Mouse (Mus musculus) kidney, adult 8-10 months (tissue): ENCODE measurements around the gene Lin7a.

Source experiments
- DNase-seq, 2 experiments: peaks; one replicate each; pipeline ENCODE4 v3.0.0; 2022

The Lin7a gene

DNA sequence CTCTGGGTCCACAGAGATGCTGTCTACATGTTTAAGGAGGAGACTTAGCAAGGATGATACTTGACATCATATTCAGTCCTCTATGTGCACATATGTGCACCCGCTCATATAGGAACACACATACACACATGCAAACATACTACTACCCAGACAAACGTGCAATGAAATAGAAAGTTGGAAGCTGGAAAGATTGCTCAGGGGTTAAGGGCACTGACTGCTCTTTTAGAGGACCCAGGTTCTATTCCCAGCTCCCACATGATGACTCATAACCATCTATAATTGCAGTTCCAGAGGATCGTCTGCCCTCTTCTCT lies 19.0 kb upstream of the Lin7a start:
- no peak for DNase-seq

DNA sequence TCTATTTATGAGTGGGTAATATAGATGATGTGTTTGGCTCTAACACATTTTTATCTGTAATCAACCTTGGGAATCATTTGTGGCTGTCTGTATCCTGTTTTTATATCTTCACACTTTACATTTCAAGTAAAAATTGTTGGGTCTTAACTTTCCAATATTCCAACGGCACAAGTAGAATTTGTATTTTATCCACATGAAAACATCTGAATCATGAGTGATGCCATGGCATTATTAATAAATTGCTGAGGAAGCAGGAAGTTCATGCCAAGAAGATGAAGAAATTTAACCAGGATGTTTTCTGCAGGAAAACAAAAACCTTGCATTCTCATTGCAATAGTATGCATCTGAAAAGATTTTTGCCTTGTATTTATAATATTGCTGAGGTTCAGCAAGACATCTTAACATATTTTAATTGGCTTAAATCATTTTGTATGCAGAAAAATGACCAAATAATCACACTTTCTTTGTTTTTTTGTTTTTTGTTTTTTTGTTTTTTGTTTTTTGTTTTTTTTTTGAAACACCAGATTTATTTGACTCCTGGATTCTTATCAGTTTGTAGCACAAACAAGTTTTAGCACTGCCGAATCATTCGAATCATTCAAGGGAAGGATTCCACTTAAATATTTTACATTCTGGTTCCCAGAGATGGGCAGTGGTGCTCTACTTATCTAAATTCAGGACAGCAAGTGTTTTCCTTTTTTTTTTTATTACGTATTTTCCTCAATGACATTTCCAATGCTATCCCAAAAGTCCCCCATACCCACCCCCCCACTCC lies 18.1 kb upstream of the Lin7a start:
- no peak for DNase-seq

GRCm38 (mm10) chr10:107254656-107255055 lies 16.8 kb upstream of the Lin7a start:
- DNase-seq: no peak

DNA sequence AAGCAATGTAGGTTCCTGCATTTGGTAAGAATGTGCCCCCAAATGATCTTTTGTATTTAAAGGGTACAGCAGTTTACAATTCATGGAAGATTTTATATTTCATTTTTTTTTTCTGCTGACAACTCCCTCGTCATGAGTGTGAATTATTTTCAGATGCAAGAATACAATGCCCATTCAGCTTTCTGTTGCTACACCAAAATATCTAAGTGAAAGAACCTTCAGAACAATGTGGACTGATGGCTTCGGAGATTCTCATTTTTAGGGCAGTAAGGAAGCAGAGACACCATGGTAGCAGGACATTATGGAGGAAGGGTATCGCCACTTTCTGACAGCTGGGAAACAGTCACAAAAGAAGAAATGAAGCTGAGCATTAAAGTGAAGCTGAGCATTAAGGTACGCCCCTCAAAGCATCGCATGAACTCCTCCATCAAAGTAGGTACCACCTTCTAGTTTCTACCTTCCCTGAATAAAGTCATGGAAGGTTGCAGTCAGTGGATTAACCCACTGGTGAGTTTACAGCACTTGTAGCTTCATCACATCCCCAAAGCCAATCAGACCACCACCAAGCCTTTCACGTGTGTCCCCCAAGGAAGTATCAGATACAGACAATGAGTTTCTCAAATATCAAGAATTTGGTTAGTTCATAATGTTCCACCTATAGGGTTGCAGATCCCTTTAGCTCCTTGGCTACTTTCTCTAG lies 16.0 kb upstream of the Lin7a start:
- no peak for DNase-seq

- DNase-seq: no peak
Measured at GRCm38 (mm10) chr10:107256451-107256960, 15.0 kb upstream of the Lin7a start.

- DNase-seq: no peak
Measured at GRCm38 (mm10) chr10:107260428-107260827, 11.1 kb upstream of the Lin7a start.

DNA sequence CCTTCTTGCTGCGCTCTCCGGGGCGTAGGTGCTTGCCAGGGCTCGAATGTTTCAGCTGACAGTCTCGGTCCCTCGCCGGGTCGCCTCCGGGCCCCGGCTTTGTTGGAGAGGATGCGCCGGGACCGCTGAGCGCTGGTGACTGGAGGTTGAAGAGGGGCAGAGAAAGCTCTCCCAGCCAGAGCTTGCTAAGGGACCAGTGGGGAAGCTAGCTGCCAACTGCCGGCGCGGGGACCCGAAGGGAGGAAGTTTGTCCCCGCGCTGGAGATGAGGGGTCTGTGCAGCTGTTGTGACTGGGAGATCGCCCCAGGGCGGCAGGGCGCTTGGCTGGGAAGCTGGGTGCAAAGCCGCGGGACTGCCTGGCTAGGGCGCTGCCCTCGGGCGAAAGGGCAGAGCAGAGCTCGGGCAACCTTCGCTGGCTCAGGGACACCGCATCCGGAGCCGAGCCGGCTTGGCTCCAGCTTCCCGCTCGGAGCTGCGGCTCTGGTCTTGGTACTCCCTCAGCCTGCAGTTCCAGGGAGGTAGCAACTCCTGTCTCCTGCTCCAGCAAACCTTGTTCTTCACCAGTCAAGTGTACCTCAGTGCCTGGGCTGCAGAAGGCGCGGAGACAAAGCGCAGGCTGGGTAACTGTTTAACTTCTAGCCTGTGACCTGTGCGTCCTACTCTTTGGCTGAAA lies 781 bp downstream of the Lin7a start:
- peak; percentile 78 to 82 for DNase-seq

GRCm38 (mm10) chr10:107272804-107273145 lies 1.3 kb downstream of the Lin7a start:
- no peak for DNase-seq

DNA sequence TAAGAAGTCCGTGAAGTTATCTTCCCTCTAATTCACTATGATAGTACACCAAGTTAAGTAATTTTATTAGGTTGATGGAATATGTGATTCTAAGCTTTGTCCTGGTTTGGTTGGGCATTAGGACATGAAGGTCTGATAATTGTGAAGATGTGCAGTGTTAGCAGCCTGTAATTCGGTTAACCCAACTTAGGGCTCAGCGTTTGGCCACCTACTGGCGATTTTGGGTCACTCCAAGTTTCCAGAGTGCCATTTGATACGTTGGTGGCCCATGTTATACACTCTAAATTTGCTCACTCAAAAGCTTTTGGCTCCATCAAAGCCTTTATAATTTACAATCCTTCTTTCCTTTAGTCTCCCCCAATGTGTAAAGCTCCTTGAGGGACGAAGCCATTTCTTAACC lies 2.4 kb downstream of the Lin7a start:
- DNase-seq: no peak

DNA sequence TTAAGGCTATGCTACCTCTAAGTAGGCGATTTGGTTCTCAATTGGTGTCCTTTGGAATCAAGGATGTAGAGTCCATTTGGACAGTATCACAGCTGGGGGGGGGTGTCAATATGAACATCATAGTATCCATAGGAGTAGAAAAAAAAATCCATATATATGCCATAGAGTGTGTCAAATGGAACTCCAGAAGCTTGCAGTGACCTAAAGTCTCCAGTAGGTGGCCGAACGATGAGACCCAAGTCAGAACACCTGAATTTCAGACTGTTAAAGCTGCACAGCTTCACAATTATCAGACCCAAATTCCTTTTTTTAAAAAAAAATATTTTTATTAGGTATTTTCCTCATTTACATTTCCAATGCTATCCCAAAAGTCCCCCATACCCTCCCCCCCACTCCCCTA lies 3.3 kb downstream of the Lin7a start:
- DNase-seq: peak in 1 of 2 experiments; percentile 15

GRCm38 (mm10) chr10:107276647-107277046 lies 5.2 kb downstream of the Lin7a start:
- no peak for DNase-seq

GRCm38 (mm10) chr10:107293934-107294664 lies 22.6 kb downstream of the Lin7a start:
- no peak for DNase-seq

GRCm38 (mm10) chr10:107300587-107301248 lies 29.2 kb downstream of the Lin7a start:
- DNase-seq: no peak

DNA sequence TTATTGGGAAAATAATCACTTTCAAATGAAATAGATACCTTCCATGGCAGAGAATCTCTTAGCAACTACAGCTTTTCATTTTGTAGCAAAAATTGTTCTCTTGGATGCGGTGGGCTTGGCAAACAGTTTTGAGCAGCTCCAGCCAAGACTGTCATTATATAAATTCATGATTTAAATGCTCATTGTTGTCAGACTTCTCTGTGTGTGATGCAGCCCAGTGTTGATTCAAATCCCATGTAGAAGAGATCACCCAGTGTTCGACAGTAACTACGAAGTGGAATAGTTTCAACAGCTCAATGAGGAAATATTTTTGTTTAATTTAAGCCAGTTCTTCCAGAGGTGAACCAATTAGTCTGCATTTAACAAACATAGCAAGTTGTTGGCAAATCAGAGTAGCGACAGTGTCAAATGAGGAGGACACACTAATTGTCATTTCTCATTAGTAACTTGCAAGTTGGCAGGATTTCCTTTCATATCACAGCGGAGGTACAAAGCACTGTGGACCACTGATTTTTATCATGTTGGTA lies 39.5 kb downstream of the Lin7a start:
- no peak for DNase-seq

GRCm38 (mm10) chr10:107312609-107313008 lies 41.1 kb downstream of the Lin7a start:
- DNase-seq: no peak

DNA sequence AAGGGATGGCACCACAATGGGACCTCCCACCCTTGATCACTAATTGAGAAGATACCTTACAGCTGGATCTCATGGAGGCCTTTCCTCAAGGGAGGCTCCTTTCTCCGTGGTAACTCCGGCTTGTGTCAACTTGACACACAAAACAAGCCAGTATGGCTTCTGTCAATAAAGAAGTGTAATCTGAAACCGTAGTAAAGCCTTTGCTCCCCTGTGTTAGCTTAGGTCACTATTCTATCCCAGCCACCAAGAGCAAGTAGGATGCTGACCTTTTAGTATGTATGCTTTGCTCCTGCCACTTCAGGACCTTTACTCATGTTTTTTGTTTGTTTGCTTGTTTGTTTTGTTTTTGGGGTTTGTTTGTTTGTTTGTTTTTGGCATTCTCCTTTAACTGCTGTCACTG lies 41.9 kb downstream of the Lin7a start:
- no peak for DNase-seq

- DNase-seq: no peak
Measured at GRCm38 (mm10) chr10:107315251-107315650, 43.8 kb downstream of the Lin7a start.

DNA sequence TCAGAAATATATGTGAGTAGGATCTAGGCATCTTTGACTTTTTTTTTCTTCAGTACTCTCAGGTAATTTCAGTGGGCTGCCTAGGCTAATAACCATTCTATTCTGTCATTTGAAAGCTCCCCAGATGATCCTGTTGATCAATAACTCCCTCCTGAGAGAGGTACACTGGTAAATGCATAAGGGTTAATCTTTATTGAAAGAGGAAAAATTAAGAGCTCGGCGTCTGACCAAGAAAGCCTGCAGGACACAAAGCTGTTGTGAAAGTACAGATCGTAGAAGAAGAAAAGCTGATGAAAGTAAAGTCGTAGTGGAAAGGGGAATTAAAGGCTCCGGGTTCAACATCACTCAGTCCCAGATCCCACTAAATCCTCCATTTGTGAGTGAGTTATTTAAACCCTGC lies 44.2 kb downstream of the Lin7a start:
- peak; percentile 20 to 26 for DNase-seq

DNA sequence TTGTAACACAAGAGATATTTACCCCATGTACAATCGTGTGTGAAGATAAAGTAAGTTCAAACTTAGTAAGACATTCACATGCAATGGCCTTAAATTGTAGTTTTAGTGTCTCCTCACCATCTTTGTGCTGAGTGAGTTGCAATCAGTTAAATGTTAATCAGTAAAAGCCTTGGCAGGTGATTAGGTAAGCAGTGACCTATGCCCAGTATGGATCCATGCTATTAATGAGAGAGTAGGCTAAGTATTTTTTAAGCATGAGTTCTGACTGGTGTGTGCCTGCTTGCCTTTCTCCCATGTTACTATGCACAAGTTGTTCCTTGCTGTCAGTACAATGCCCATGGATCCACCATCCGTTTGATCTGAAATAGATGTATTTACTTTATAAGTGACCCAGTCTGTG lies 44.6 kb downstream of the Lin7a start:
- peak; percentile 38 to 64 for DNase-seq

GRCm38 (mm10) chr10:107319648-107320047 lies 48.2 kb downstream of the Lin7a start:
- no peak for DNase-seq

DNA sequence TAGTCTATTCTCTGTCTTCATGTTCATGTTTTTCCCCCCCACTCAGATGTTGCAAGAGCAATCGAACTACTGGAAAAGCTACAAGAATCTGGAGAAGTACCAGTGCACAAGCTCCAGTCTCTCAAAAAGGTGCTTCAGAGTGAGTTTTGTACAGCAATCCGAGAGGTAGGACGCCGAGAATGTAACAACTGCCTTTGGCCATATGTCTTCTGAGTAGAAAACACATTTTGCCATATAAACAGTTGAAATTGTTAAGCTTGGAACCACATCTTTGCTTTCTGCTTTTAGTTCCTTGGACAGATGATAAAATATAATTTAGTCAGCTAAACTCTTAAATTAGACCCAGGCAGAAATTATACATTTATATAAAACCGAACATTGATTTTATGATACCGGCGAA lies 52.4 kb downstream of the Lin7a start:
- no peak for DNase-seq

DNA sequence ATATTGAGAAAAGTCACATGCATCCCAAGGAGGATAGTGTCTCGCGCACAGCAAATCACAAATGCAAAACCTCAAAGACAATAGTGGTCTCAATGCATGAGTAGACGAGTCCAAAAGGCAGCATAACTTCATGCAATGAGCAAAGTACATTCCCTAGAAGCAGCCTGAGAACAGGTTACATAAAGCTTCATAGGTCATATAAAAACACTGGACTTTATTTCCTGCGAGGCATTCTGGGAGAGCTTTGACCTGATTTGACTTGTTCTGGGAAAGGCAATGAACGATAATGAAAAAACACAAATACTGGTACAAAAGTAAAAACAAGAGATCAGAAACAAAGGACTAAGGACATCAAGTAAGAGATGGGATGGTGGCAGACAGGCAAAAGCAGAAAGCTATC lies 54.1 kb downstream of the Lin7a start:
- peak; percentile 57 to 83 for DNase-seq
